Mouse (Mus musculus) left cerebral cortex, adult 2 months (tissue): ENCODE results near the gene Gm10718. TPM values are rescaled to one million over a fixed set of nuclear protein-coding genes. Genes with fewer than 3 reads are reported as not detected.

Experiments
- microRNA-seq, 2 experiments: library from miRNA; unstranded; fragments of <30 nt; microRNA quantifications; one replicate each; pipeline ENCODE4 v1.2.0; 2021
- total RNA-seq, 2 experiments: library from RNA; stranded (reverse); gene quantifications; 2 replicates each; pipeline ENCODE4 v1.2.3; 2021

Gm10718 gene
- total RNA-seq, 2 experiments from 2014 or later, result 1.8 TPM; not detected in 1

Small RNA genes lying within 50 kb of the gene (microRNA-seq; reads per million reads assigned to microRNA genes)
- gene Mir101c, result 0 reads per million in 2 experiments

Other genes with a start within 250 kb of the Gm10718 start
- gene Gm10722, start 22.6 kb upstream of the Gm10718 start, total RNA-seq, result not detected
- not detected for gene Gm11168, start 20.2 kb upstream of the Gm10718 start, total RNA-seq
- under 1 TPM in 1 of 2 experiments, not detected in 1; 0.93 TPM for gene Gm10721, start 10.4 kb upstream of the Gm10718 start, total RNA-seq
- not detected for gene Gm10720, start 7.9 kb upstream of the Gm10718 start, total RNA-seq
- gene Gm10719, start 6.1 kb upstream of the Gm10718 start, total RNA-seq, result not detected
- not detected for gene Gm10717, start 1.9 kb downstream of the Gm10718 start, total RNA-seq
- not detected for gene Gm17535, start 11.1 kb downstream of the Gm10718 start, total RNA-seq
- gene Gm10715, start 13.3 kb downstream of the Gm10718 start, total RNA-seq, result not detected